Mouse (Mus musculus): ENCODE measurements at regions not wholly inside any gene's neighbourhood (a gene's known extent, or its start where the extent isn't known, plus 50 kb on each side); places are given as distances from the start of the nearest gene placed in this dataset.

- no peak for DNase-seq
Measured at GRCm38 (mm10) chr2:50916323-50917221, 232.3 kb downstream of the Rnd3 start.

- DNase-seq = no peak
Measured at GRCm38 (mm10) chr2:50915149-50915548, 233.8 kb downstream of the Rnd3 start.

- no peak for DNase-seq
Measured at GRCm38 (mm10) chr2:50914176-50914575, 234.7 kb downstream of the Rnd3 start.

GRCm38 (mm10) chr2:50908762-50909161 lies 240.1 kb downstream of the Rnd3 start:
- DNase-seq = no peak

GRCm38 (mm10) chr2:50902701-50903100 lies 246.2 kb downstream of the Rnd3 start:
- no peak for DNase-seq

- no peak for DNase-seq
Measured at GRCm38 (mm10) chr2:50902220-50902619, 246.7 kb downstream of the Rnd3 start.

- DNase-seq = no peak
Measured at GRCm38 (mm10) chr2:50888992-50889391, 259.9 kb downstream of the Rnd3 start.

GRCm38 (mm10) chr2:50887954-50888353 lies 261.0 kb downstream of the Rnd3 start:
- DNase-seq = no peak

- no peak for DNase-seq
Measured at GRCm38 (mm10) chr2:50885924-50886315, 263.0 kb downstream of the Rnd3 start.

GRCm38 (mm10) chr2:50885280-50885923 lies 263.5 kb downstream of the Rnd3 start:
- DNase-seq = no peak

- DNase-seq = no peak
Measured at GRCm38 (mm10) chr2:50881514-50882038, 267.3 kb downstream of the Rnd3 start.

- no peak for DNase-seq
Measured at GRCm38 (mm10) chr2:50880806-50881205, 268.1 kb downstream of the Rnd3 start.

- no peak for DNase-seq
Measured at GRCm38 (mm10) chr2:50877716-50878115, 271.2 kb downstream of the Rnd3 start.

- no peak for DNase-seq
Measured at GRCm38 (mm10) chr2:50875072-50875471, 273.8 kb downstream of the Rnd3 start.

GRCm38 (mm10) chr2:50853538-50854244 lies 295.2 kb downstream of the Rnd3 start:
- no peak for DNase-seq

- no peak for DNase-seq
Measured at GRCm38 (mm10) chr2:50852413-50852919, 296.4 kb downstream of the Rnd3 start.

GRCm38 (mm10) chr2:50850071-50850470 lies 298.8 kb downstream of the Rnd3 start:
- DNase-seq = no peak

GRCm38 (mm10) chr2:50841881-50842280 lies 307.0 kb downstream of the Rnd3 start:
- no peak for DNase-seq

GRCm38 (mm10) chr2:50835511-50836320 lies 313.2 kb downstream of the Rnd3 start:
- no peak for DNase-seq

- no peak for DNase-seq
Measured at GRCm38 (mm10) chr2:50833791-50834190, 315.1 kb downstream of the Rnd3 start.

GRCm38 (mm10) chr2:50832471-50832870 lies 316.4 kb downstream of the Rnd3 start:
- DNase-seq = no peak

Data from layer of hippocampus, postnatal 36 days (tissue).